Mouse (Mus musculus): ENCODE measurements around the gene Cks1b. TPM values are rescaled to one million over a fixed set of nuclear protein-coding genes. Genes with fewer than 3 reads are reported as not detected.

Gene Cks1b
- polyA plus RNA-seq, 1 experiment from 2014 or later: 356 TPM

DNA sequence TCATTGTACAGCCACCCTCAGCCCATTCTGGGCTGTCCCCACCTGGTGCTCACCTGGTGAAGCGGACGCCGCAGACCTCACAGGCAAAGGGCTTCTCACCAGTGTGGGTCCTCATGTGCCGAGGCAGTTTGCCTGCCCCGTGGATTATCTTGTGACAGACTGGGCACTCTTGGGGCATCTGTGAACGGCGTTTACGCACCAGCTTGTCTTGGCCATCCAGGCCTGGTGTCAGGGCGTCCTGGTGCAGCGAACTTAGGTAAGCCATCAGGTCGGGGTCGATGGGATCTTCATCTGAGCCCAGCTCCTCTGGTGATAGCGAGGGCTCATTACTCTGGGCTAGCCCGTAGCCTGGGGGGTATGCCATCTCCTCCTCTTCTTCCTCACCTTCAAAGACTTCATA lies 37.9 kb downstream of the Cks1b start:
- Histone ChIP-seq H3K27ac (ENCODE audit: poor library complexity, severe bottlenecking) (no peak overlapping the region), H3K9ac (no peak overlapping the region), H3K4me3 (no peak overlapping the region), H3K36me3 (peaks cover 23% of the 10 kb centered on the region), H3K9me3 (replicated peaks) (no peaks in the 10 kb centered on the region), H3K4me1 (replicated peaks) (peaks cover 27% of the 10 kb centered on the region), H3K27me3 (replicated peaks) (no peaks in the 10 kb centered on the region), H3K4me2 (no peak overlapping the region)
- 93% methylated on average over 14 of the region's 14 CpGs for WGBS
- no peak for ATAC-seq (ENCODE audit: insufficient number of reproducible peaks, low FRiP score)

DNA sequence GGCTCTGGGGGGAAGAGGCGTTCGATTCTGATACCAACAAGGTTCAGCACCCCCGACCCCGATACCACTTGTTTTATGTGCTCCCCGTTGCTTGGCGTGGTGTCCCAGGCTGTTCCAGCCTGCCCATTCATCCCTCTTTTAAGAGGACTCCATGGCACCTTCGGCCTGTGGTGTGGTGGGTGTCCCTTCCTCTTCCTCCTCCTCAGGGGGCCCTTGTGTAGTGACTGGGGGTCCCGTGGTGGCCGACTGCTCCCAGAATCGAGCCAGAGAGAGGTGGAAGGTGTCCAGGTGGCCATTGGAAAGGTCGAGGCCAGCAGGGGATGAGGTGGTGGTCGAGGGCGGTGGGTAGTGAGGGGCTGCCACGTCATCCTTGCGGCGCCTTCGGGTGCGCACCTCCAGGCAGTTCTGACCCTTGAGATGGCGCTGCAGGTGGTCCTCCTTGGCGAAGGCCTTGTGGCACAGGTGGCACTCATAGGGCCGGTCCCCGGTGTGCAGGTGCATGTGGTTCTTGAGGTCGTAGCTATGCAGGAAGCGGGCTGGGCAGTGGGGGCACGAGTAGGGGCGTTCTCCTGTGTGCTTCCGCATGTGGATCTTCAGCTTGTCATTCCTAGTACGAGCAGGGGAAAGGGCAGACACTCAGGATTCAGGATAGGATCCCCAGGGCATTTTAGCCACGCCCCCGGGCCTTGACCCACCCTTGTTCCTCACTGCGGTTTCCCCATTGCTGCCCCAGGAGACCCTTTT lies 38.6 kb downstream of the Cks1b start:
- no peaks in the 10 kb centered on the region for H3K27me3 ChIP-seq (replicated peaks)
- peaks cover 22% of the 10 kb centered on the region for H3K4me1 ChIP-seq (replicated peaks)
- WGBS: 84% methylated on average over 31 of the region's 31 CpGs
- H3K27ac ChIP-seq (ENCODE audit: poor library complexity, severe bottlenecking): no peak overlapping the region
- peak overlapping the region; percentile 81; the same call in 1 of the 2 replicates for H3K4me2 ChIP-seq
- peaks cover 23% of the 10 kb centered on the region for H3K36me3 ChIP-seq
- ATAC-seq (ENCODE audit: insufficient number of reproducible peaks, low FRiP score): no peak
- H3K4me3 ChIP-seq: no peak overlapping the region
- H3K9ac ChIP-seq: no peak overlapping the region
- H3K9me3 ChIP-seq (replicated peaks): no peaks in the 10 kb centered on the region

DNA sequence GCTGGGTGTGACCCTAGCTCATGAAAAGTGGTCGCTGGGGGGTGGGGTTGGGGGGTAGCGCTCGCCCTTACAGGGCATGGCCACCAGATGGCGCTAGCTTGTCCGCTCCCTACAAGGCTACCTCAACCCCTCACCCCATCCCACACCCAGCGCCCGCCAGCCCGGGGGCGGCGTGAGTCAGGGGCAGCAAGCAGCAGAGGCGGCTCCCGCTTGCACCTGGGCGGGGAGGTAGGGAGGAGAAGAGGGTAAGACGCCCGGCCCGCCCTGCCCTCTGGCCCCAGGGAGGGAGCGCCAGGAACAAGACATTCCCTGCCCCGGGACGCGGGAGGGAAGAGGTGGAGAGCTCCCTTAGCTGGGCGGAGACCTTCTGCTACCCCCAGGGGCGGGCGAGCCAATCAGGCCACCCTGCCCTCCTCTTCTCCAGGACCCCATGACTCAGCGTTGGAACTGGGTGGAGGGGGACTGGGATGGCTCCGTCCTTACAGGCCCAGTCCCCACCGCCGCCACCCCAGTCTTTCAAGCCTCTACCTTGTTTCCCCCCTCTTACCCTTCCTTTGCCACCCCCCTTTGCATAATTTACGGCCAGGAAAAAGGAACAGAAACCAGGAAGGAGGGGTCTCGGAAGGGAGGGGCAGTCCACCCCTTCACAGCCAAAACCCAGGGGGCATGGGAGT lies 39.7 kb downstream of the Cks1b start:
- peak overlapping the region; percentile 74 for H3K9ac ChIP-seq
- 3% methylated on average over 29 of the region's 29 CpGs for WGBS
- ATAC-seq (ENCODE audit: insufficient number of reproducible peaks, low FRiP score): peak; percentile 85
- H3K4me2 ChIP-seq: peak overlapping the region; percentile 81
- peaks cover 20% of the 10 kb centered on the region for H3K4me1 ChIP-seq (replicated peaks)
- H3K9me3 ChIP-seq (replicated peaks): no peaks in the 10 kb centered on the region
- H3K27me3 ChIP-seq (replicated peaks): no peaks in the 10 kb centered on the region
- peak overlapping the region; percentile 59 for H3K4me3 ChIP-seq
- H3K27ac ChIP-seq (ENCODE audit: poor library complexity, severe bottlenecking): 0 out of 2 replicates have a peak overlapping the region, but pooled peaks have one; percentile 1
- H3K36me3 ChIP-seq: peaks cover 23% of the 10 kb centered on the region

DNA sequence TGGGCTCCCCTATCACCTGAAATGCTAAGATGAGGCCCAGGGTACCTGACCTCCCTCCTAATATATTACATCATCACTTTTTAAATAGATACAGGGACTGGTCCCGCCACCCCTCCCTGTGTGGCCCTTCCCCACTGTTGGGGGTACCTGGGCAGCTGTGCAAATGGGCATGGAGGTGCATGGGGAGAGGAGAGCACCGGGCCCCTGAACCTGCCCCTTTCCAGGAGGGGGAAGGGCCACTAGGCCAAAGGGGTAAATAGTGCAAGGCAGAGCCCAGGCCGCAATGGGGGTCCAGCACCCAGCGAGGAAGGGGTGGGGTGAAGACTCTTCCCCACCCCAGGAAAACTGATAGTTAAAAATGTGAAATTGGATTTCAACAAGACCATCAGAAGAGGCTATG lies 40.4 kb downstream of the Cks1b start:
- H3K36me3 ChIP-seq: peaks cover 23% of the 10 kb centered on the region
- peak overlapping the region; percentile 81 for H3K4me2 ChIP-seq
- peaks cover 20% of the 10 kb centered on the region for H3K4me1 ChIP-seq (replicated peaks)
- no peak overlapping the region for H3K4me3 ChIP-seq
- H3K9me3 ChIP-seq (replicated peaks): no peaks in the 10 kb centered on the region
- no peaks in the 10 kb centered on the region for H3K27me3 ChIP-seq (replicated peaks)
- H3K9ac ChIP-seq: 0 out of 2 replicates have a peak overlapping the region, but pooled peaks have one; percentile 4
- peak; percentile 6; the same call in 1 of the 2 replicates for ATAC-seq (ENCODE audit: insufficient number of reproducible peaks, low FRiP score)
- H3K27ac ChIP-seq (ENCODE audit: poor library complexity, severe bottlenecking): no peak overlapping the region
- 63% methylated on average over 4 of the region's 4 CpGs for WGBS

DNA sequence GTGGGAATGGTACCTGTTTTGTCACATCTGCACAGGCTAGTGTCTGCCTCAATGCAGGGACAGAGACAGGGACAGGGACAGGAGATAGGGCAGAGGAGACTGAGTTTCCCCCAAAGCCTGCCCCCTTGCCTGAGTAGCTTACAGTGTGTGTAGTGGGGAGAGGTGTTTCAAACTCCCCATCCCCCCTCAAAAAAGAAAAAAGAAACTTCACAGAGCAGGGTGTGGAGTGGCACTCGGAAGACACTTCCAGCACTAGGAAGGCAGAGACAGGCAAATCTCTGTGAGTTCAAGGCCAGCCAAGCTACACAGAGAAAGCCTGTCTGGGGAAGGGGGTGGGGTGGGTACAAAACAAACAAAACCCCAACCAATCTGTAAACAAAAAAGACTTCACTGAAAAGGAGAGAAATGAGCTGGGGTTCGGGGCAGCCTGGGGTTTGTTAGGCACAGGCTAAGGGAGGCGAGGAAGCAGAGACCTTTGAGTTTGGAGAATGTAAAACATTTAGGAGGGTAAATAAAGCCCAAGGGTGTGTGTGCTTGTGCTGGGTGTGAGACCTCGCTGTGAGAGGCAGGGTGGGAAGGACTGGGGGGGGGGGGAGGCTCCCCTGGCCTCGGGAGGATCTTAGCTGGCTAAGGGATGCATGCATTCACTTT lies 44.5 kb downstream of the Cks1b start:
- Histone ChIP-seq H3K9me3 (replicated peaks) (no peaks in the 10 kb centered on the region), H3K27me3 (replicated peaks) (0 out of 2 replicates have a peak, but pooled peaks cover 9% of the 10 kb centered on the region), H3K27ac (ENCODE audit: poor library complexity, severe bottlenecking) (no peak overlapping the region), H3K9ac (no peak overlapping the region), H3K4me2 (no peak overlapping the region), H3K36me3 (no peaks in the 10 kb centered on the region), H3K4me1 (replicated peaks) (peaks cover 16% of the 10 kb centered on the region), H3K4me3 (no peak overlapping the region)
- WGBS: 45% methylated on average over 5 of the region's 5 CpGs
- no peak for ATAC-seq (ENCODE audit: insufficient number of reproducible peaks, low FRiP score)

DNA sequence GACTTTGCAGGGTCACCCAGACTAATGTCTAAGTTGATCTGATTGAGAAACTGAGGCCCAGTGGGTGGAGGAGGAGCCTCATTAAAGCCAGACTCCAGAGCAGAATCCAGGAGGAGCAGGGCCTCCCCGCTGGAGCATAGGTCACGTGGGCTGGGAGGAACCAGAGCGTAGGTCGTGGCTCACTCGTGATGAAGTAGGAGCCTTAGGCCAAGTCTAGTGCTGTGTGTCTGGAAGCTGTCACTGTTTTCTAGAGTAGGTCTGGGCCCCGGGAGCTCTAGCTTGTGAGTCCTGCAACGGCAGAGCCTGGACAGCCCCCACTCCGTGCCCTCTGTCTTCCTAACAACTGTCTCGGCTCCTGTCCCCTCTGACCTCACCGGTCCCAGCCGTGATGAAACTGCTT lies 50.8 kb downstream of the Cks1b start:
- peaks cover 36% of the 10 kb centered on the region; the same call in 1 of the 2 replicates for H3K27me3 ChIP-seq (replicated peaks)
- ATAC-seq (ENCODE audit: insufficient number of reproducible peaks, low FRiP score): no peak
- no peaks in the 10 kb centered on the region for H3K9me3 ChIP-seq (replicated peaks)
- no peak overlapping the region for H3K4me3 ChIP-seq
- 40% methylated on average over 11 of the region's 11 CpGs for WGBS
- H3K27ac ChIP-seq (ENCODE audit: poor library complexity, severe bottlenecking): no peak overlapping the region
- H3K9ac ChIP-seq: no peak overlapping the region
- H3K4me1 ChIP-seq (replicated peaks): peaks cover 4% of the 10 kb centered on the region; the same call in 1 of the 2 replicates
- no peaks in the 10 kb centered on the region for H3K36me3 ChIP-seq
- no peak overlapping the region for H3K4me2 ChIP-seq

DNA sequence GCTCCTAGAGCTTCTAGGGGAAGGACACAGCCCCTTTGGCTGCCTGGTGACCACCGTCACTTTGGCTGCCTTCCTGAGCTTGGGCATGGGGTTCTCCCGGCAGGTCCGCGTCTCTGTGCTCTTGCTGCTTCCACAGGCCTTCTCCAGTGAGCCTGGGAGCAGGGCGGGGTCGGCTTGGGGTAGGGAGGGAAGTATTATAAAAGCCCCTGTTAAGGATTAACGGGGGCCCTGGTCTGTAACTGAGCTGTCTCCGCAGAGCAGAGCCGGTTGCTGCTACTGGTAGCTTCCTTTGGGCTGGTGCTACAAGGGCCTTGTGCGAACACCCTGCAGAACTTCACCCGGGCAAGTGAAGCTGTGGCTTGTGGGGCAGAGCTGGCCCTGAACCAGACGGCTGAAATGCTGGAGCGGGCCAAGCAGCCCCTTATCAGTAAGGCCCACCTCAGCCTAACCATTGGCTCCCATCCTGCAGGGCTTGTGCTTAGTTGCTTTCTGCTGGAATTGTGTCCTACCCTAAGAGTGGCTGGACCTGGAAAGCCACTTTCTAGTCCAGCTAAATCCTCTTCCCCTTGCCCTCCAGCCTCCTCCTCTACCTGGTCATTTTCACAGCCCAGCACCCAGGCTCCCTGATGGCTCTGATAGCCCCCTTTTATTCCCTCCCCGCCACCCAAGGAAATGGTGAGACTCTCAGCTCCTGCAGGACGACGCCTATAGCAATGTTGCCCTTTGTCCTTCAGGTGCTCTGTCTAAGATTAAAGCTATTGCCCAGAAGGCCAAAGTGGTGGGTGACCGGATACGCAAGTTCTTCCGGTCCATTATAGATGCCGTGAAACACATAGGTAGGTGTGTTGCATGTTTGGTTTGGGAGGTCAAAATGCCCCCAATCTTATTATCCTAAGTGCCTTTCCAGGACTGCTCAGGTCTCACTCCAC lies 52.4 kb downstream of the Cks1b start:
- H3K9me3 ChIP-seq (replicated peaks): no peaks in the 10 kb centered on the region
- H3K9ac ChIP-seq: no peak overlapping the region
- no peak for ATAC-seq (ENCODE audit: insufficient number of reproducible peaks, low FRiP score)
- peaks cover 36% of the 10 kb centered on the region; the same call in 1 of the 2 replicates for H3K27me3 ChIP-seq (replicated peaks)
- H3K27ac ChIP-seq (ENCODE audit: poor library complexity, severe bottlenecking): no peak overlapping the region
- H3K4me1 ChIP-seq (replicated peaks): peaks cover 4% of the 10 kb centered on the region; the same call in 1 of the 2 replicates
- no peak overlapping the region for H3K4me3 ChIP-seq
- WGBS: 66% methylated on average over 20 of the region's 20 CpGs
- no peak overlapping the region for H3K4me2 ChIP-seq
- H3K36me3 ChIP-seq: no peaks in the 10 kb centered on the region

Other genes starting within 250 kb of the Cks1b start
- gene Scamp3, start 240.9 kb downstream of the Cks1b start, polyA plus RNA-seq (2016; fragmentation: Nextera tagmentation; extraction: Ambion mirVana): 88.8 and 92.5 TPM in 2 replicates
- gene Fam189b, start 235.2 kb downstream of the Cks1b start, polyA plus RNA-seq (2016; fragmentation: Nextera tagmentation; extraction: Ambion mirVana): 15.4 and 15.6 TPM in 2 replicates
- gene Gba, start 215.5 kb downstream of the Cks1b start, polyA plus RNA-seq (2016; fragmentation: Nextera tagmentation; extraction: Ambion mirVana): 37.1 and 38.0 TPM in 2 replicates
- gene Thbs3, start 203.2 kb downstream of the Cks1b start, polyA plus RNA-seq (2016; fragmentation: Nextera tagmentation; extraction: Ambion mirVana): 16.2 and 18.7 TPM in 2 replicates
- gene Mtx1, start 191.3 kb downstream of the Cks1b start, polyA plus RNA-seq (2016; fragmentation: Nextera tagmentation; extraction: Ambion mirVana): 123 and 127 TPM in 2 replicates
- gene Muc1, start 189.3 kb downstream of the Cks1b start, polyA plus RNA-seq (2016; fragmentation: Nextera tagmentation; extraction: Ambion mirVana): 0.48 TPM in 1 of 2 replicates, not detected in the other
- gene Krtcap2, start 172.4 kb downstream of the Cks1b start, polyA plus RNA-seq (2016; fragmentation: Nextera tagmentation; extraction: Ambion mirVana): 243 and 262 TPM in 2 replicates
- gene Trim46, start 172.1 kb downstream of the Cks1b start, polyA plus RNA-seq (2016; fragmentation: Nextera tagmentation; extraction: Ambion mirVana): 0.89 and 1.1 TPM in 2 replicates
- gene Dpm3, start 159.0 kb downstream of the Cks1b start, polyA plus RNA-seq (2016; fragmentation: Nextera tagmentation; extraction: Ambion mirVana): 65.1 and 79.2 TPM in 2 replicates
- gene Slc50a1, start 147.8 kb downstream of the Cks1b start, polyA plus RNA-seq (2016; fragmentation: Nextera tagmentation; extraction: Ambion mirVana): 40.9 and 42.9 TPM in 2 replicates
- gene Efna1, start 137.2 kb downstream of the Cks1b start, polyA plus RNA-seq (2016; fragmentation: Nextera tagmentation; extraction: Ambion mirVana): 27.0 and 31.0 TPM in 2 replicates
- 1.3 TPM in 2 replicates for gene Efna3, start 95.4 kb downstream of the Cks1b start, polyA plus RNA-seq (2016; fragmentation: Nextera tagmentation; extraction: Ambion mirVana)
- 8.7 and 10.6 TPM in 2 replicates for gene Efna4, start 80.4 kb downstream of the Cks1b start, polyA plus RNA-seq (2016; fragmentation: Nextera tagmentation; extraction: Ambion mirVana)
- 47.2 and 55.5 TPM in 2 replicates for gene Adam15, start 68.4 kb downstream of the Cks1b start, polyA plus RNA-seq (2016; fragmentation: Nextera tagmentation; extraction: Ambion mirVana)
- gene Dcst2, start 56.4 kb downstream of the Cks1b start, polyA plus RNA-seq (2016; fragmentation: Nextera tagmentation; extraction: Ambion mirVana): not detected in 2 replicates
- gene Dcst1, start 53.1 kb downstream of the Cks1b start, polyA plus RNA-seq (2016; fragmentation: Nextera tagmentation; extraction: Ambion mirVana): 0.09 TPM in 1 of 2 replicates, not detected in the other
- 1.6 and 1.8 TPM in 2 replicates for gene Zbtb7b, start 23.6 kb downstream of the Cks1b start, polyA plus RNA-seq (2016; fragmentation: Nextera tagmentation; extraction: Ambion mirVana)
- 0.54 TPM in 1 of 2 replicates, not detected in the other for gene Lenep, start 15.6 kb downstream of the Cks1b start, polyA plus RNA-seq (2016; fragmentation: Nextera tagmentation; extraction: Ambion mirVana)
- gene Flad1, start 6.5 kb downstream of the Cks1b start, polyA plus RNA-seq (2016; fragmentation: Nextera tagmentation; extraction: Ambion mirVana): 31.7 and 32.5 TPM in 2 replicates
- gene Shc1, start 60 bp upstream of the Cks1b start, polyA plus RNA-seq (2016; fragmentation: Nextera tagmentation; extraction: Ambion mirVana): 76.2 and 78.1 TPM in 2 replicates
- 36.1 and 37.5 TPM in 2 replicates for gene Pygo2, start 11.8 kb upstream of the Cks1b start, polyA plus RNA-seq (2016; fragmentation: Nextera tagmentation; extraction: Ambion mirVana)
- 67.5 and 71.6 TPM in 2 replicates for gene Pbxip1, start 18.3 kb upstream of the Cks1b start, polyA plus RNA-seq (2016; fragmentation: Nextera tagmentation; extraction: Ambion mirVana)
- 46.8 and 51.0 TPM in 2 replicates for gene Pmvk, start 36.2 kb upstream of the Cks1b start, polyA plus RNA-seq (2016; fragmentation: Nextera tagmentation; extraction: Ambion mirVana)
- 1.4 and 1.5 TPM in 2 replicates for gene Kcnn3, start 101.8 kb upstream of the Cks1b start, polyA plus RNA-seq (2016; fragmentation: Nextera tagmentation; extraction: Ambion mirVana)